Mouse (Mus musculus) spleen, adult 2 months (tissue): ENCODE results near the gene Cfap161.

Source experiments
- CTCF ChIP-seq: fragments of 200-500 bp; IDR thresholded peaks from 2 replicates; pipeline ENCODE4 v1.5.1; 2011; ENCODE audit warnings: mild to moderate bottlenecking, inconsistent platforms; ENCODE audit not compliant: insufficient read depth, insufficient read length, insufficient replicate concordance; ENCODE audit errors: extremely low read depth
- POLR2A ChIP-seq: fragments of 200-500 bp; IDR thresholded peaks from 2 replicates; pipeline ENCODE4 v1.6.1; 2011; ENCODE audit warnings: low read depth, low read length, inconsistent platforms

DNA sequence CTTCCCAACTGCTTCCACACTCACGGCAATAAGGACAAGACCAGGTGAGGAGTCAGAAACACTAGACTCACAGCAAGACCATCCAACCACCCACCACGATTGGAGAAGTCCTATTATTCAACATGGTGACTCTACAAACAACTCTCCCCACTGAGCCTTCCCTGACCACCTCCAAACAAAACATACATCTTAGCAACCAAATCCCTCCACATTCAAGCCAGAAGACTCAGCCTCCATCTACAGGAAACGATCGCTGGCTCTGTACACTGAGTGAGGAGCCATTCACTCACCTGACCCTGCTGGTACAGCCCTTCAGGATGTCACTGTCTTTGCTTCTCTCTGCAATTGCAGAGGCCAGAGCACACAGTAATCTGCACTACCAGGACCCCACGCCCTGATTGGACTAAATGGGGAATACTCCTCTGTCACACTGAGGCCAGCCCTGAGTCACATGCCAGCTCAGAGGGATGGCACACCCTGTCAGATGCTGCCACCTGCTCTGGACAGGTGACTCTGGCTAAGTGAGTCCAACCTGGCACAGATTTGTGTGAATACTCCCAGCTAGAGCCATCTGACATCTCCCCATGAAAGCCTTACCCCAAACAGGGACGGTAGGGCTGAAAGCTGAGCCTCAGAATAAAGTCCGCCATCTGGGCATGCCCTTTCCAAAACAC is 59.4 kb downstream of the Cfap161 start:
- TF ChIP-seq CTCF (no peak), POLR2A (no peak)
